In the genomic region with DNA sequence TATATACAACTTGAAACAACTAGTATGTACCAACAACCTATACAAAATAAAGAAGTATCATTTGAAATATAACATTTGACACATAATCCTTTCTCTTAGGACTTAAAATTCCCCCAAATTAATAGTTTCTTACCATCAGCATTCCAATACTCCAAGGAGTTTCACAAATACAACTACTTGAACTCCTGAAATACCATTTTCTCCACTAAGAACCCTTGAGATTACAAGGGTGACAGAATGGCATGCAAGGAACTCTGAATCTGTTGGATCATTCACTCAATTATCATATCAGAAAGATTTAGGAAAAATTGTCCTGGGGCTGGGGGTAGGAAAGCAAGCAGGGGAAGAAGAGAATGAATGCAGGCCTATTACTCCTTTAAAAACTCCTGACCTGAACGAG, we compare ENCODE assay signal across 9 mouse cellular contexts. TPM values are rescaled to one million over a fixed set of nuclear protein-coding genes. Genes with fewer than 3 reads are reported as not detected.
DNase-seq lines count a peak whose midpoint lies in the region; ATAC-seq lines count a peak whose summit lies in the region.
"Had no signal": no experiment of that assay in that cellular context is flagged by ENCODE, and none has a peak within 500 bp of the region (broad histone marks: within the 10 kb centered on the region; RNA-seq: fewer than 3 reads in every experiment).

No protein-coding gene starts in this region.

- H3K27me3 ChIP-seq in heart, embryonic 13.5 days (replicated peaks) = no peaks in the 10 kb centered on the region
- no peaks in the 10 kb centered on the region for H3K27me3 ChIP-seq in hindbrain, embryonic 13.5 days
- no peaks in the 10 kb centered on the region for H3K27me3 ChIP-seq in midbrain, embryonic 11.5 days (ENCODE audit: control insufficient read depth, insufficient read depth, low read length)

- no peaks in the 10 kb centered on the region for H3K9me3 ChIP-seq in heart, embryonic 13.5 days
- H3K9me3 ChIP-seq in hindbrain, embryonic 13.5 days = no peaks in the 10 kb centered on the region
- H3K9me3 ChIP-seq in midbrain, embryonic 11.5 days (ENCODE audit: control insufficient read depth, low read length) = no peaks in the 10 kb centered on the region

- WGBS in heart, embryonic 13.5 days = 23% methylated on average over 1 of the region's 1 CpGs
- WGBS in hindbrain, embryonic 13.5 days = 32% methylated on average over 1 of the region's 1 CpGs
- WGBS in midbrain, embryonic 11.5 days = 18% methylated on average over 1 of the region's 1 CpGs

- H3K4me3 ChIP-seq in heart, embryonic 13.5 days = peak overlapping the region; percentile 67
- peak overlapping the region; percentile 70 for H3K4me3 ChIP-seq in brown adipose tissue, adult 24 weeks (ENCODE audit: insufficient read depth, low read depth, low read length)
- H3K4me3 ChIP-seq in hindbrain, embryonic 13.5 days = peak overlapping the region; percentile 57
- peak overlapping the region; percentile 46 for H3K4me3 ChIP-seq in midbrain, embryonic 11.5 days (ENCODE audit: low read depth, low read length)

- no peaks in the 10 kb centered on the region for H3K36me3 ChIP-seq in heart, embryonic 13.5 days
- no peaks in the 10 kb centered on the region for H3K36me3 ChIP-seq in hindbrain, embryonic 13.5 days
- no peaks in the 10 kb centered on the region for H3K36me3 ChIP-seq in midbrain, embryonic 11.5 days (ENCODE audit: control insufficient read depth, insufficient read depth, low read length)

- DNase-seq in heart, postnatal 14 days = no peak
- DNase-seq in midbrain, embryonic 11.5 days (ENCODE audit: low spot score, missing footprints) = no peak
- no peak for DNase-seq in embryo, embryonic 11 days
- DNase-seq in urinary bladder, adult 2 months (ENCODE audit: low spot score) = no peak
- DNase-seq: left cerebral cortex, postnatal 4 days had no signal

- peaks cover 81% of the 10 kb centered on the region for H3K4me1 ChIP-seq in heart, embryonic 13.5 days
- peaks cover 6% of the 10 kb centered on the region for H3K4me1 ChIP-seq in brown adipose tissue, adult 24 weeks (ENCODE audit: control insufficient read depth, insufficient read depth, insufficient read length, low read length)
- peaks cover 49% of the 10 kb centered on the region for H3K4me1 ChIP-seq in hindbrain, embryonic 13.5 days (replicated peaks)
- H3K4me1 ChIP-seq in midbrain, embryonic 11.5 days (ENCODE audit: control insufficient read depth, insufficient read depth, low read length) = peaks cover 15% of the 10 kb centered on the region

- ATAC-seq in heart, embryonic 13.5 days (ENCODE audit: extremely low read depth, insufficient number of reproducible peaks, low FRiP score, low TSS enrichment) = no peak
- ATAC-seq in hindbrain, embryonic 13.5 days (ENCODE audit: low FRiP score) = no peak
- ATAC-seq in midbrain, embryonic 11.5 days (ENCODE audit: low FRiP score) = no peak
- no peak for ATAC-seq in monocyte, adult 5-6 weeks (replicated peaks; ENCODE audit: insufficient number of reproducible peaks, low FRiP score, low TSS enrichment, poor library complexity, severe bottlenecking)

- intact Hi-C loops in heart, postnatal 14 days (cut with DNase I) = no loop called here

- peak overlapping the region; percentile 72 for H3K4me2 ChIP-seq in heart, embryonic 13.5 days
- peak overlapping the region; percentile 77 for H3K4me2 ChIP-seq in hindbrain, embryonic 13.5 days
- peak overlapping the region; percentile 60 for H3K4me2 ChIP-seq in midbrain, embryonic 11.5 days

- peak overlapping the region; percentile 86 for H3K9ac ChIP-seq in heart, embryonic 13.5 days
- peak overlapping the region; percentile 74 for H3K9ac ChIP-seq in hindbrain, embryonic 13.5 days
- peak overlapping the region; percentile 62 for H3K9ac ChIP-seq in midbrain, embryonic 11.5 days (ENCODE audit: low read length)

- peak overlapping the region; percentile 95 for H3K27ac ChIP-seq in heart, embryonic 13.5 days (replicated peaks)
- peak overlapping the region; percentile 95 for H3K27ac ChIP-seq in brown adipose tissue, adult 24 weeks (replicated peaks; ENCODE audit: low read depth, low read length)
- no peak overlapping the region for H3K27ac ChIP-seq in hindbrain, embryonic 13.5 days
- no peak overlapping the region for H3K27ac ChIP-seq in midbrain, embryonic 11.5 days (ENCODE audit: low read depth, low read length)

RNA-seq across cellular contexts. Expression of gene Nfyc, which starts 17.6 kb away (rescaled TPM):
- 95.8 and 97.4 TPM in 2 replicates for polyA plus RNA-seq in heart, embryonic 13.5 days (2015; fragmentation: Nextera tagmentation; extraction: Ambion mirVana)
- total RNA-seq in heart, postnatal 14 days (2021) = 10 to 100 TPM; 66.3 to 67.9 TPM
- polyA plus RNA-seq in brown adipose tissue, adult 24 weeks (2012; ENCODE audit: insufficient read depth, insufficient read length, missing spikeins) = 37.2 and 49.9 TPM in 2 replicates
- 85.8 and 86.3 TPM in 2 replicates for polyA plus RNA-seq in hindbrain, embryonic 13.5 days (2015; fragmentation: Nextera tagmentation; extraction: Ambion mirVana)
- 117 and 118 TPM in 2 replicates for polyA plus RNA-seq in midbrain, embryonic 11.5 days (2014; fragmentation: Nextera tagmentation; extraction: Ambion mirVana)
- 69.4 and 76.6 TPM in 2 replicates for polyA plus RNA-seq in urinary bladder, adult 2 months (2012; rRNA removed)
- total RNA-seq in monocyte, adult 5-6 weeks (2017) = 46.7 to 97.0 TPM (median 77.6 TPM) in 3 replicates

RNA-seq across cellular contexts. Expression of gene Rims3, which starts 40.9 kb away (rescaled TPM):
- 0.51 and 0.60 TPM in 2 replicates for polyA plus RNA-seq in heart, embryonic 13.5 days (2015; fragmentation: Nextera tagmentation; extraction: Ambion mirVana)
- total RNA-seq in heart, postnatal 14 days (2021) = under 1 TPM; 0.12 to 0.22 TPM
- not detected in 2 replicates for polyA plus RNA-seq in brown adipose tissue, adult 24 weeks (2012; ENCODE audit: insufficient read depth, insufficient read length, missing spikeins)
- 11.9 and 12.4 TPM in 2 replicates for polyA plus RNA-seq in hindbrain, embryonic 13.5 days (2015; fragmentation: Nextera tagmentation; extraction: Ambion mirVana)
- polyA plus RNA-seq in midbrain, embryonic 11.5 days (2014; fragmentation: Nextera tagmentation; extraction: Ambion mirVana) = 3.4 and 3.5 TPM in 2 replicates
- polyA plus RNA-seq in urinary bladder, adult 2 months (2012; rRNA removed) = 0.19 and 0.28 TPM in 2 replicates
- 1.7 to 2.9 TPM (median 1.7 TPM) in 3 replicates for total RNA-seq in monocyte, adult 5-6 weeks (2017)

Comparison
In these comparisons a context has a peak if more than half of its experiments do, and no peak if none do; other contexts are left out.
1. H3K27ac ChIP-seq: peak in heart, embryonic 13.5 days (single experiment) and brown adipose tissue, adult 24 weeks (single experiment); none in hindbrain, embryonic 13.5 days (single experiment) and midbrain, embryonic 11.5 days (single experiment).
2. Peak in every context shown above with its lines, with median percentiles within 50 percentile points of each other: H3K4me2 ChIP-seq, H3K4me3 ChIP-seq and H3K9ac ChIP-seq.